Mouse (Mus musculus): ENCODE results near the gene Pik3c2b.

- TF ChIP-seq CTCF (IDR thresholded peaks at IDR 0.05; ENCODE audit: low read depth) (no peak), EP300 (IDR thresholded peaks at IDR 0.05; ENCODE audit: low read depth) (no peak)
Measured at GRCm38 (mm10) chr1:133034091-133034460, 11.4 kb upstream of the Pik3c2b start.

Measured in liver, postnatal 0 days (tissue).